Mouse (Mus musculus) limb, embryonic 14.5 days (tissue): Measurements from ENCODE around the gene Gnptg. TPM values are rescaled to one million over a fixed set of nuclear protein-coding genes. Genes with fewer than 3 reads are reported as not detected.
"Not testable (repeated sequence)": the region's sequence is repeated elsewhere in the genome, so short reads cannot be mapped to it uniquely, and the experiment has no call there.

ENCODE experiments used
- ATAC-seq: fragments of 200-750 bp; cut with Nextera tagmentation; 2 replicates; pipeline ENCODE4 v1.8.0; 2017; ENCODE audit warnings: low read depth, moderate number of reproducible peaks, moderate TSS enrichment; ENCODE audit not compliant: low FRiP score
- DNase-seq: peaks from one replicate; pipeline ENCODE4 v3.0.0-alpha.2; 2015; ENCODE audit warnings: low spot score
- H3K27ac ChIP-seq: fragments of 300-500 bp; sonication (generic); replicated peaks from 2 replicates; pipeline ENCODE4 v1.5.1; 2014; ENCODE audit warnings: low read depth, mild to moderate bottlenecking, low read length, moderate library complexity, mixed read lengths
- H3K27me3 ChIP-seq: fragments of 300-500 bp; sonication (generic); 2 replicates; pipeline ENCODE4 v1.6.1; 2014; ENCODE audit warnings: low read length, mixed read lengths; ENCODE audit not compliant: control insufficient read depth, insufficient read depth
- H3K36me3 ChIP-seq: fragments of 300-500 bp; sonication (generic); 2 replicates; pipeline ENCODE4 v1.6.1; 2014; ENCODE audit warnings: mild to moderate bottlenecking, low read length, moderate library complexity, mixed read lengths; ENCODE audit not compliant: control insufficient read depth, insufficient read depth
- H3K4me1 ChIP-seq: fragments of 300-500 bp; sonication (generic); 2 replicates; pipeline ENCODE4 v1.6.1; 2014; ENCODE audit warnings: antibody characterized with exemption, low read length, mixed read lengths; ENCODE audit not compliant: control insufficient read depth, insufficient read depth
- H3K4me2 ChIP-seq: fragments of 300-500 bp; sonication (generic); replicated peaks from 2 replicates; pipeline ENCODE4 v1.6.1; 2014; ENCODE audit warnings: low read depth, mild to moderate bottlenecking, low read length, moderate library complexity; ENCODE audit not compliant: severe bottlenecking
- H3K4me3 ChIP-seq: fragments of 300-500 bp; sonication (generic); replicated peaks from 2 replicates; pipeline ENCODE4 v1.5.1; 2014; ENCODE audit warnings: low read length
- H3K9ac ChIP-seq: fragments of 300-500 bp; sonication (generic); 2 replicates; pipeline ENCODE4 v1.6.1; 2014; ENCODE audit warnings: mild to moderate bottlenecking, low read depth, low read length, moderate library complexity; ENCODE audit not compliant: severe bottlenecking
- H3K9me3 ChIP-seq: fragments of 300-500 bp; sonication (generic); 2 replicates; pipeline ENCODE4 v1.6.1; 2016; ENCODE audit warnings: low read length; ENCODE audit not compliant: control insufficient read depth
- POLR2A ChIP-seq: fragments of 200-500 bp; IDR thresholded peaks from 2 replicates; pipeline ENCODE4 v1.8.0; 2012; ENCODE audit warnings: inconsistent platforms, mild to moderate bottlenecking, moderate library complexity, borderline replicate concordance; ENCODE audit not compliant: insufficient read depth, insufficient read length; ENCODE audit errors: extremely low read depth
- WGBS: fragments of 180-500 bp; shearing (Covaris S2); extraction: QIAGEN DNeasy Blood & Tissue Kit; methylation state at CpG from one replicate; pipeline ENCODE4 v1.1.7; 2014; 5-methylcytosine and 5-hydroxymethylcytosine counted together
- polyA plus RNA-seq, 2 experiments: library from polyadenylated mRNA; depleted of rRNA in 1 of 2; stranded (reverse) in 1 of 2; unstranded in 1 of 2; fragments of >200 nt; fragmentation: Nextera tagmentation in 1 of 2; extraction: Ambion mirVana in 1 of 2; gene quantifications; 2 replicates each; pipeline versions ENCODE4 v1.2.1 to v1.2.3; 2012 to 2014

The Gnptg gene
- polyA plus RNA-seq, 2 experiments, result 29.4 to 30.9 TPM

GRCm38 (mm10) chr17:25227991-25228390, 11.9 kb downstream of the Gnptg start:
- Histone ChIP-seq H3K36me3 (peaks cover 37% of the 10 kb centered on the region), H3K4me1 (no peaks in the 10 kb centered on the region), H3K9me3 (no peaks in the 10 kb centered on the region), H3K9ac (no peak overlapping the region), H3K4me2 (no peak overlapping the region), H3K27me3 (no peaks in the 10 kb centered on the region), H3K4me3 (no peak overlapping the region), H3K27ac (no peak overlapping the region)
- no peak for TF ChIP-seq POLR2A
- no peak for DNase-seq
- WGBS, result 86% methylated on average over 5 of the region's 5 CpGs
- no peak for ATAC-seq

GRCm38 (mm10) chr17:25225659-25226058, 14.3 kb downstream of the Gnptg start:
- no peak for DNase-seq
- Histone ChIP-seq H3K9ac (no peak overlapping the region), H3K4me3 (no peak overlapping the region), H3K36me3 (peaks cover 31% of the 10 kb centered on the region), H3K4me1 (peaks cover 9% of the 10 kb centered on the region; the same call in 1 of the 2 replicates), H3K9me3 (no peaks in the 10 kb centered on the region), H3K27me3 (no peaks in the 10 kb centered on the region), H3K4me2 (no peak overlapping the region), H3K27ac (no peak overlapping the region)
- WGBS, result 88% methylated on average over 4 of the region's 4 CpGs
- ATAC-seq, result no peak
- no peak for TF ChIP-seq POLR2A

DNA sequence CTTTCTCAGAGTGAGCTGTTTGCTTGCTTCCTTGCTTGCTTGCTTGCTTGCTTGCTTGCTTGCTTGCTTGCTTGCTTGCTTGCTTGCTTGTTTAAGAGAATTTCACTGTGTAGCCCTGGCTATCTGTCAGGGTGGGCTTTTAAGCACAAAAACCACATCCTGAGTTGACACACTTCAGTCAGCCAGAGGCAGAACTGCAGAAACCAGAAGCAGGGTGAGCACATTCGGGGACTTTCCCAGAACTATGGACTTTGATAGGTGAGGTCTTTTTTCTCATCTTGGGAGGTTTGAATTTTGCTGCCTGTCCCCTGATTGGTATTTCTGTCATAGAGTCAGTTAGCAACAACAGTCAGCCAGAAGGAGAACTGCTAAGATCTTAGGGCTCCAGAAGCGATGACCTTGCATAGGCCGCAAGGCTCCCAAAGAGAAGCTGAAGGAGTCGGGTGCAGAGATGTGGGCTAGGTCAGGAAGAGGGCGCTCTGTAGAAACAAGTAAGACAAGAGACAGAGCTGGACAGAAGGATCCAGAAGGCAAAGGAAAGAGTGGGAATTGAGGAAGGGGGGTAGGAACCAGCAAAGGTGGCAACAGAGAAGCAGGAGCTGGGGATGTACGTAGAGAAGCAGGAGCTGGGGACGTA, 15.2 kb downstream of the Gnptg start:
- no peak overlapping the region for H3K9ac ChIP-seq
- no peak for ATAC-seq
- H3K9me3 ChIP-seq, result no peaks in the 10 kb centered on the region
- TF ChIP-seq POLR2A, result no peak
- peaks cover 28% of the 10 kb centered on the region for H3K36me3 ChIP-seq
- no peak overlapping the region for H3K4me2 ChIP-seq
- no peak overlapping the region for H3K4me3 ChIP-seq
- DNase-seq, result no peak
- no peak overlapping the region for H3K27ac ChIP-seq
- H3K4me1 ChIP-seq, result peaks cover 9% of the 10 kb centered on the region; the same call in 1 of the 2 replicates
- H3K27me3 ChIP-seq, result no peaks in the 10 kb centered on the region
- WGBS, result 88% methylated on average over 7 of the region's 7 CpGs

GRCm38 (mm10) chr17:25222951-25223601, 16.8 kb downstream of the Gnptg start:
- DNase-seq (no peak), ATAC-seq (no peak)
- H3K4me2 ChIP-seq, result peak overlapping the region; percentile 74; the same call in 1 of the 2 replicates
- H3K27me3 ChIP-seq, result no peaks in the 10 kb centered on the region
- H3K9ac ChIP-seq, result no peak overlapping the region
- H3K36me3 ChIP-seq, result peaks cover 38% of the 10 kb centered on the region
- peaks cover 9% of the 10 kb centered on the region; the same call in 1 of the 2 replicates for H3K4me1 ChIP-seq
- H3K9me3 ChIP-seq, result no peaks in the 10 kb centered on the region
- no peak overlapping the region for H3K4me3 ChIP-seq
- WGBS, result 47% methylated on average over 6 of the region's 6 CpGs
- no peak overlapping the region for H3K27ac ChIP-seq
- TF ChIP-seq POLR2A, result no peak

DNA sequence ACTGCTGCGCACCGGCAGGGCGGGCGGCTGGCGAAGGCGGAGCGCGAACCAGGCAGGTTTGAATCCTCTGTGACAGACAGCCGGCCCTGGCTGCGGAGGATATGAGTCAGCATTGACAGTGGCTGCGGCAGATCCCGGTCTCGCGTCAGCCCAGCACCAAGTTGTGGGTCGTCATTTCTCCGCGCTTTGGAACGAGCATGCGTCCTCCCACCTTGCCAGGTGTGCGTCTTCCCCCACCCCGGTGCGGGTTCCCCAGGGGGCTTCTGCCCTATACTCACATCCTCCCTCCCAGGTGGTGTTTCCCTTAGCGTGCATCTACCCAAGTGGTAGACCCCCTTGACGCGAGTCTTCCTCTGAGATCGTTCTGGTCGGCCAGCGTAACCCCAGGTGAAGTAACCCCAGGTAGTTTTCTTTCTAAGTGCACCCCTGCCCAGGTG, 17.4 kb downstream of the Gnptg start:
- Histone ChIP-seq H3K4me2 (peak overlapping the region; percentile 74), H3K36me3 (peaks cover 38% of the 10 kb centered on the region), H3K4me3 (peak overlapping the region; percentile 39; the same call in 1 of the 2 replicates)
- not testable (repeated sequence) for H3K9ac ChIP-seq, DNase-seq, H3K4me1 ChIP-seq, H3K9me3 ChIP-seq, H3K27me3 ChIP-seq, H3K27ac ChIP-seq
- peak; percentile 79 for ATAC-seq
- WGBS, result 13% methylated on average over 14 of the region's 28 CpGs
